In the genomic region with DNA sequence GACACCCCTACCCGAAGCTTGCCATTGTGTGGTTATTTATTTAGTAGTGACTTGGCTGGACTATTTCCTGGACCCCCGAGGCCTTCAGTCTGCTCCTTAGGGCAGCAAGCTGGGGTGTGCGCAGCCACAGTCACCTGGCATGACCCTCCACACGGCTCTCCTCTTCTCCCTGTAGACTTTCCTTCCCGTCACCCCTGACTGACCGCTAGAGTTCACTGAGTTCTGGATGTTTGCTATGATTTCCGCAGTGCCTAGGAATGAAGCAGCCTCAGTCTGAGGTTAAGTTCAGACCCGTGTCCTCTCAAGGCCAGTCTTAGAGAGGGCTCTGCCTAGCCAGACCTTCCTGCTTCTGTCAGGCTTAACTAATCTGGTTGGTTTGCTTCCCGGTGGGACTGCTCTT, we compare ENCODE assay signal across 10 mouse cellular contexts. TPM values are rescaled to one million over a fixed set of nuclear protein-coding genes. Genes with fewer than 3 reads are reported as not detected.
DNase-seq lines count a peak whose midpoint lies in the region; ATAC-seq lines count a peak whose summit lies in the region.
"Had no signal": no experiment of that assay in that cellular context is flagged by ENCODE, and none has a peak within 500 bp of the region (broad histone marks: within the 10 kb centered on the region; RNA-seq: fewer than 3 reads in every experiment).

No protein-coding gene starts in this region.

- no peaks in the 10 kb centered on the region for H3K27me3 ChIP-seq in heart, embryonic 14.5 days (ENCODE audit: control insufficient read depth, insufficient read depth, low read length)
- H3K27me3 ChIP-seq in midbrain, embryonic 16.5 days (ENCODE audit: control insufficient read depth, insufficient read depth, low read depth, low read length) = no peaks in the 10 kb centered on the region
- no peaks in the 10 kb centered on the region for H3K27me3 ChIP-seq in midbrain, embryonic 13.5 days
- H3K27me3 ChIP-seq: megakaryocyte, embryonic 14.5 days had no signal

- no peak overlapping the region for H3K4me2 ChIP-seq in heart, embryonic 14.5 days (ENCODE audit: low read length)
- H3K4me2 ChIP-seq in midbrain, embryonic 16.5 days (ENCODE audit: low read length) = no peak overlapping the region
- no peak overlapping the region for H3K4me2 ChIP-seq in midbrain, embryonic 13.5 days (replicated peaks)

- H3K36me3 ChIP-seq in heart, embryonic 14.5 days (ENCODE audit: control insufficient read depth, insufficient read depth, low read length) = peaks cover 68% of the 10 kb centered on the region
- no peaks in the 10 kb centered on the region for H3K36me3 ChIP-seq in midbrain, embryonic 16.5 days (ENCODE audit: control insufficient read depth, insufficient read depth, low read length)
- H3K36me3 ChIP-seq in midbrain, embryonic 13.5 days = 0 out of 2 replicates have a peak, but pooled peaks cover 4% of the 10 kb centered on the region

- no peak for DNase-seq in heart, adult 8-10 months (ENCODE audit: low spot score)
- DNase-seq in kidney, postnatal 10 days = peak; percentile 71
- no peak for DNase-seq in gastrocnemius, postnatal 36 days
- no peak for DNase-seq in urinary bladder, adult 18-20 months (ENCODE audit: low spot score in 2 of 2)
- DNase-seq: layer of hippocampus, postnatal 36 days had no signal

- H3K4me3 ChIP-seq in heart, embryonic 14.5 days (ENCODE audit: control insufficient read depth in 1 of 2, insufficient read depth in 1 of 2, low read depth in 1 of 2, low read length in 2 of 2) = no peak overlapping the region
- H3K4me3 ChIP-seq in midbrain, embryonic 16.5 days (ENCODE audit: low read depth, low read length) = no peak overlapping the region
- no peak overlapping the region for H3K4me3 ChIP-seq in midbrain, embryonic 13.5 days (replicated peaks)
- H3K4me3 ChIP-seq: megakaryocyte, embryonic 14.5 days had no signal

- intact Hi-C loops in gastrocnemius, postnatal 36 days (cut with DNase I) = no loop called here

- H3K27ac ChIP-seq in heart, embryonic 14.5 days (replicated peaks in 1 of 2; ENCODE audit: control insufficient read depth in 1 of 2, insufficient read depth in 1 of 2, low read depth in 2 of 2, low read length in 2 of 2) = peak overlapping the region; percentile 24 to 35; a peak in 2 of 4 replicates
- 0 out of 2 replicates have a peak overlapping the region, but pooled peaks have one; percentile 2 for H3K27ac ChIP-seq in midbrain, embryonic 16.5 days (ENCODE audit: low read length)
- no peak overlapping the region for H3K27ac ChIP-seq in midbrain, embryonic 13.5 days
- H3K27ac ChIP-seq: hindbrain, postnatal 0 days had no signal

- 0 out of 2 replicates have a peak, but pooled peaks have one; percentile 19 for ATAC-seq in heart, embryonic 14.5 days (ENCODE audit: insufficient number of reproducible peaks, insufficient read depth, low FRiP score, low read depth)
- no peak for ATAC-seq in midbrain, embryonic 16.5 days
- ATAC-seq in midbrain, embryonic 13.5 days = no peak
- ATAC-seq: hindbrain, postnatal 0 days had no signal

- H3K9me3 ChIP-seq in heart, embryonic 14.5 days (ENCODE audit: control insufficient read depth, low read length) = no peaks in the 10 kb centered on the region
- no peaks in the 10 kb centered on the region for H3K9me3 ChIP-seq in midbrain, embryonic 16.5 days (replicated peaks; ENCODE audit: control insufficient read depth, low read length, poor library complexity, severe bottlenecking)
- no peaks in the 10 kb centered on the region for H3K9me3 ChIP-seq in midbrain, embryonic 13.5 days
- H3K9me3 ChIP-seq: megakaryocyte, embryonic 14.5 days had no signal

- H3K4me1 ChIP-seq in heart, embryonic 14.5 days (ENCODE audit: control insufficient read depth in 2 of 2, insufficient read depth in 2 of 2, low read length in 2 of 2) = peaks cover 0 to 4% of the 10 kb centered on the region in 2 experiments; a peak in 1 of 4 replicates
- no peaks in the 10 kb centered on the region for H3K4me1 ChIP-seq in midbrain, embryonic 16.5 days (ENCODE audit: control insufficient read depth, insufficient read depth, low read length)
- H3K4me1 ChIP-seq in midbrain, embryonic 13.5 days (replicated peaks) = no peaks in the 10 kb centered on the region

- 67% methylated on average over 9 of the region's 9 CpGs for WGBS in heart, embryonic 14.5 days
- WGBS in midbrain, embryonic 16.5 days = 76% methylated on average over 9 of the region's 9 CpGs
- 77% methylated on average over 9 of the region's 9 CpGs for WGBS in midbrain, embryonic 13.5 days

- H3K9ac ChIP-seq in heart, embryonic 14.5 days (ENCODE audit: low read length) = no peak overlapping the region
- no peak overlapping the region for H3K9ac ChIP-seq in midbrain, embryonic 16.5 days (ENCODE audit: low read depth, low read length)
- no peak overlapping the region for H3K9ac ChIP-seq in midbrain, embryonic 13.5 days (replicated peaks)

RNA-seq across cellular contexts. Expression of a gene that starts 50.3 kb away (rescaled TPM):
- polyA plus RNA-seq in heart, embryonic 14.5 days (2014; fragmentation: Nextera tagmentation; extraction: Ambion mirVana) = 17.8 and 19.0 TPM in 2 replicates
- 10 to 100 TPM; 11.0 to 13.4 (median 12.0) TPM for total RNA-seq in heart, adult 8-10 months (2022)
- 8.5 and 9.9 TPM in 2 replicates for polyA plus RNA-seq in midbrain, embryonic 16.5 days (2015; fragmentation: Nextera tagmentation; extraction: Ambion mirVana)
- 10.2 TPM in 2 replicates for polyA plus RNA-seq in midbrain, embryonic 13.5 days (2015; fragmentation: Nextera tagmentation; extraction: Ambion mirVana)
- 1 to 10 TPM; 4.9 to 6.8 TPM for total RNA-seq in gastrocnemius, postnatal 36 days (2021)
